Mouse (Mus musculus) c-Kit-positive CD71-negative TER-119-negative erythroid progenitor cells, embryonic 14.5 days (primary cell): ENCODE measurements around the gene Bcl7c.
"Not testable (repeated sequence)": the region's sequence is repeated elsewhere in the genome, so short reads cannot be mapped to it uniquely, and the experiment has no call there.

ENCODE experiments used
- DNase-seq: peaks from one replicate; pipeline ENCODE4 v3.0.0-alpha.2; 2013; ENCODE audit warnings: low read depth

Bcl7c gene

DNA sequence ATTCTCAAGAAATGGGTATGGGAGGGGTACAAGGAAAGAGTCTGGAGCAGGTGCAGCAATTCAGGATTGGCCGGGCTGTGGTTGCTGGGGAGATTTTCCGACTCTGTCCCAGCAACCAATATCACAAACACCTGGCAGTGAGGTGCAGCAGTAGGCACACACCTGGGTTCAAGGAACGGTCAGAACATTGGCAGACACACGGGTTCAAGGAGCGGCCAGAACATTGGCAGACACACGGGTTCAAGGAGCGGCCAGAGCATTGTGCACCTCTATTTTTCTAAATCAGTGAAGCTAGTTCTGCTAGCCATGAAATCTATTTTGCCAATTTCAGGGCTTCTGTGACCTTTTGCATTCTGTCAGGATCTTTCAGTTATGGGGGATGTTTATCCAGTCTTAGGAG, 61.2 kb downstream of the Bcl7c start:
- not testable (repeated sequence) for DNase-seq

DNA sequence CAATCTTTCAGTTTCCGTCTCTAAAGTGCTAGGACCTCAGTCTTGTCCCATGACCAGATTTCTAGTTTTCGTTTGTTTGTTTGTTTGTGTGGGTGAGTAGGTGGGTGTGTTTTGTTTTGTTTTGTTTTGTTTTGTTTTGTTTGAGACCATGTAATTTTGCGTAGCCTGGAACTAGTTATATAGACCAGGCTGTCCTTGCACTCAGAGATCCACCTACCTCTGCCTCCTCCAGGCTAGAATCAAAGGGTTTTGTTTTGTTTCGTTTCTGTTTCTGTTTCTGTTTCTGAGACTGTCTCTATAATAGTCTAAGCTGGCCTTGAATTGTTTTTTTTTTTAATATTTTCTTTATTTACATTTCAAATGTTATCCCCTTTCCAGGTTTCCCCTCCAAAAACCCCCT, 62.4 kb downstream of the Bcl7c start:
- DNase-seq = no peak

DNA sequence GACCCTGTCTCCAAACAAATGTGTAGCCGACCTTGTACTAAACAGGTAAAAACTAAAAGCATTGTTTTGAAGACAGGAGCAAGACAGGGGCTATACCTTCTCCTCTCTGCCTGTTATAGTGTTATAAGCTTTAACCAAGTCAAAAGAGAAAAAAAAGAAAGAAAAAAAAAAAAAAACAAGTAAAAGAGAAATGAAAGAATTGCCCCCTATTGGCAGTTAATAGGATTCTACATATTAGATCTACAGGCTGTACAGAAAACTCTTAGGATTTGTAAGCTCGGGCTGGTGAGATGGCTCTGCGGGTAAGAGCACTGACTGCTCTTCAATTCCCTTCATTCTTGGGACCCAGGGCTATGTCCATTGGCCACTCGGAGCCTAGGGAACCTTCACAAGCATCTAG, 66.5 kb downstream of the Bcl7c start:
- no peak for DNase-seq

DNA sequence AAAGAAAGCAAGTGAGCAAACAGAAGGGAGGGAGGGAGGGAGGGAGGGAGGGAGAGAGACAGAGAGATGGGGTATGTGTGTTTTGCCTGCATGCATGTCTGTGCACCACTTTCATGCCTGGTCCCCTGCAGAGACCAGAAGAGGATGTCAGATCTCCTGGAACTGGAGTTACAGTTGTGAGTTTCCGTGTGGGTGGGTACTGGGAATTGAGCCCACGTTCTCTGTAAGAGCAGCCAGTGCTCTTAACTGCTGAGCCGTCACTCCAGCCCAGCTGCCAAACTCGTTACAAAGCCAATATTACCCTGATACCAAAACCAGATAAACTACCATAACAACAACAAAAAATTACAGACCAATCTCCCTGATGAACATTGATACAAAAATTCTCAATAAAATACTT, 67.5 kb downstream of the Bcl7c start:
- no peak for DNase-seq

DNA sequence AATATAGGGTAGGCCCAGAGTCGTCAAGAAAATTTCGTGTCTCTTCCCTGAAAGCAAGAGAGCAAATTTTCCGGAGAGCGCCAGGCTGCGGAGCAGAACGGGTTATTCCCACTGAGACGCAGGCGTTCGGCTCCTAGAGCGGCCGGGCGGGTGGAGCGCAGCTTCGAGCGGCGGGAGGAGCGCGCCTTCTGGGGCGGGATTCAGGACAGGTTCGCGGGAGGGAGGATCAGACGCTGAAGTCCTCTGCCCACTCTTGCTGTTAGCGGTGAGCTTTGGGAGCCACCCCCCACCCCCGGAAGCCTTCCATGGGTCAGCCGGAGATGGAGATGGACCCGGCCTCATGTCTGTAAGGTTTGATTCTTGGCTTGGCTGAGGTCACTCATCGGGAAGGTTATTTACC, 71.8 kb downstream of the Bcl7c start:
- no peak for DNase-seq

DNA sequence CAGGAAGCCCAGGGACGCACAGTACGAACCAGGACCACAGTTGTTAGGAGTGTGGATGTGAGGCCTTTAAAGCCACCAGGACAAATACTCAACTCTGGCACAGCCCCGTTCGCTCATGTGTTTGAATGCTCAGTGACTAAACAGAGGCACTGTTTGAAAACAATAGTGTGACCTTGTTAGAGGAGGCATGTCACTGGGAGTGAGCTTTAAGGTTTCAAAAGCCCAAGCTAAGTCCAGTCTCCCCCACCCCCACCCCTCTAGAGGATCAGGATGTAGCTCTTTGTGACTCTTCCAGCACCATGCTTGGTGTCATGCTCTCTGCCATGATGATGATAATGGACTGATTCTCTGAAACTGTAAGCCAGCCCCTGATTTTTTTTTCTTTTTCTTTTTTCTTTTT, 77.3 kb downstream of the Bcl7c start:
- no peak for DNase-seq

DNA sequence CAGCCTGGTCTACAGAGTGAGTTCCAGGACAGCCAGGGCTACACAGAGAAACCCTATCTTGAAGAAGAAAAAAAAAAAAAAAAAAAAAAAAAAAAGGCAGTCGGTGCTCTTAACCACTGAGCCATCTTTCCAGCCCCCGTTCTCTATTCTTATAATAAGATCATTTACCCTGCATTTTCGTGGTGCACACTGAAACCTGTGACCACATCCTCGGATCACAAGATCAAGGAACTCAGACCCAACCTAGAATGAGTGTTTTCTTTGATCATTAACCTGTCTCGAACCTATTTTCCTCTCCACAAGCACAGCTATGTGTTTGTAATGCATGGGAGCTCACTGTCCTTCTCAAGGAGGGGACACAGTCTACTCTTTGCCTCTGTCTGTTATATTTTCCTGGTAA, 80.1 kb downstream of the Bcl7c start:
- no peak for DNase-seq

DNA sequence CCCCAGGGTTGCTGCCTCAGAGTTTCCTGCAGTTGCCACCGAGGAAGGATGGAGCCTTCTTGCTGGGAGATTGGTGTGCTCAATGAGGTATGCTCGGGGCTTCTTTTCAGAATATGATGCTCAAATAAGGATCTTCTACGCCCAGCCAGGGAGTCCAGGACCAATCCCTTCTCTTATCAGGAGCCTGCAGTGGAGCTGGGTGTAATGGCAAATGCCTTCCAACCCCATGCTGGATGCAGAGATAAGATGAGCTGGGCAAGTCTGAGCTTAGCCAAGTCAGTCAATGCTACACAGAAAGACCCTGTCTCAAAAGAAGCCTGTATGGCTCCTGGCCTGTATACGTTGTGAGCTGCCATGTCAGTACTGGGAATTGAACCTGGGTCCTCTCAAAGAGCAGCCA, 82.3 kb downstream of the Bcl7c start:
- no peak for DNase-seq

DNA sequence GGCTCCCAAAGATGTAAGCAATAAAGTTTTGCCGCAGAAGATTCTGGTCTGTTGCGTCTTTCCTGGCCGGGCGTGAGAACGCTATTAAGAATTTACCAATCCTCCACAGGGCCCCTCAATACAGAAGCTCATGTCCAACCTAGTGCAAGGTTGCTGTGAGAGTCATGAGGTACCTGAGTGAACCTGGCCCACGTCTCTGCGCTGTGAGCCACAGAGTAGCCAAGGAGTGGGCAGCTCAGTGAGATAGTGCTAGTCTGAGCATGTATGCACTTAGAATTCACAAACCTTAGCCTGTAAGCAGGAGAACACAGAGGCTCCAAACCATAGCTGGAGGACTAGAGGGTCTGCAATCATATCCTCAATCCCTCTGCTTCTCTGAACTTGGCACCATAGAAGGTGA, 82.7 kb downstream of the Bcl7c start:
- no peak for DNase-seq

DNA sequence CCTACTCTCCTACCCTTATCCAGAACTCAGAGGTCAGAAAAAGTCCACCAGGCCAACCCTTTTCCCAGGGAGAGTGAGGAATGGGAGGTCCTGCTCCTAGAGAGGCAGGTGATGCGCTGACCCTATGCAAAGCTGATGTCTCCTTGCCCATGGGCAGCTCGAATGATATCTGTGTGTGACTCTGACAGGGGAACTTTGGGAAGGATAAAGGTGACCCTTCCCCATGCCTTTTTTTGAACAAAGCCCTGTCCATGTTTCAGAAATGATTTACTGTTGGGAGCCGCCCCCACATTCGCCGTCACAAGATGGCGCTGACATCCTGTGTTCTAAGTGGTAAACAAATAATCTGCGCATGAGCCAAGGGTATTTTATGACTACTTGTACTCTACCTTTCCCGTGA, 90.3 kb downstream of the Bcl7c start:
- not testable (repeated sequence) for DNase-seq

DNA sequence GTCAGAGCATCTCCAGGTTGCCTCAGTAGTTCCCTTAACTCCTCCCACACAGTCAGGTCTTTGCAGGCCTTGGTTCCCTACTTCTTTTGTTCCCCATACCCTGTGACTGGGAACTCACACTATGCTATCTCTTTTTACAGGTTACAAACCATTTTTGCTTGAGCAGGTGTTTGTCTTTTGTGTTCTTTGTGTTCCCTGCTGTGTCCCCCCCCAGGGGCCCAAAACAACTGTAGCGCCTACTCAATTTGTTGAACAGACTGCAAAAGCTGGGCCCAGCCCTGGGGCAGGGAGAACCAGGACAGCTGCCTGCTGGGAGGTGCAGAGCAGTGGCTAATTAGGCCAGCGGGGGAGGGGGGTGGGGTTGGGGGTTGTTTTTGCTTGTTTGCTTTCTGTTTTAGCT, 90.8 kb downstream of the Bcl7c start:
- DNase-seq = no peak

DNA sequence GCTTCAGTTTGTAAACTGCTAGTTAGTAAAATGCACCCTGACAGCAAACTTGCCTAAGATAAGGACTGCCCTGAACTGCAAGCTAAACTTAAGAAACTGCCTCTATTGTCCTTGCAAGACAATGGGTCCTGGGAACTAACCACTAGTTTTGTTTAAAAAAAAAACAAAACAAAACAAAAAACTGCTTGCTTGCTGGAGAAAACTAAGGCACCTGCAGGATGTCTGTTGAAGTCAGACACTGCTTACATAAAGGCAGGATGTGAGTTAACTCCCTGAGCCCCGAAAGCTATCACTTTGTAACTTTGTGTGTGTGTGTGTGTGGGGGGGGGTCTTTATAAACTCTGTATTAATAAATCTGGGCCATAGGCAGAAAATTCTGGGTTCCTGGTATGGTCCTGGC, 91.9 kb downstream of the Bcl7c start:
- no peak for DNase-seq

DNA sequence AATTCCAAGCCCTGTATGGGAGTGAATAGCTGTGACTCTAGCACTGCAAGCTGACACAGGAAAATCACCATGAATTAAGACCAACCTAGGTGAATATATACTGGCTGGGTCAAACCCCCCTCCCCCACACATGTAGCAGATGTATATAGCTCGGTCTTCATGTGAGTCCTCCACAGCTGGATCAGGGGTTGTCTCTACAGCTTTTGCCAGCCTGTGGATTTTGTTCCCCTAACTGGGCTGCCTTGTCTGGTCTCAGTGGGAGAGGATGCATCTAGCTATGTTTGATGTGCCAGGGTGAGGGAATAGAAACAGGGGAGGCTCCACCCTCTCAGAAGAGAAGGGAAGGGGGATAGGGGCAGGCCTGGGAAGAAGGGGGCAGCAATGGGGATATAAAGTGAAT, 92.4 kb downstream of the Bcl7c start:
- DNase-seq = no peak

DNA sequence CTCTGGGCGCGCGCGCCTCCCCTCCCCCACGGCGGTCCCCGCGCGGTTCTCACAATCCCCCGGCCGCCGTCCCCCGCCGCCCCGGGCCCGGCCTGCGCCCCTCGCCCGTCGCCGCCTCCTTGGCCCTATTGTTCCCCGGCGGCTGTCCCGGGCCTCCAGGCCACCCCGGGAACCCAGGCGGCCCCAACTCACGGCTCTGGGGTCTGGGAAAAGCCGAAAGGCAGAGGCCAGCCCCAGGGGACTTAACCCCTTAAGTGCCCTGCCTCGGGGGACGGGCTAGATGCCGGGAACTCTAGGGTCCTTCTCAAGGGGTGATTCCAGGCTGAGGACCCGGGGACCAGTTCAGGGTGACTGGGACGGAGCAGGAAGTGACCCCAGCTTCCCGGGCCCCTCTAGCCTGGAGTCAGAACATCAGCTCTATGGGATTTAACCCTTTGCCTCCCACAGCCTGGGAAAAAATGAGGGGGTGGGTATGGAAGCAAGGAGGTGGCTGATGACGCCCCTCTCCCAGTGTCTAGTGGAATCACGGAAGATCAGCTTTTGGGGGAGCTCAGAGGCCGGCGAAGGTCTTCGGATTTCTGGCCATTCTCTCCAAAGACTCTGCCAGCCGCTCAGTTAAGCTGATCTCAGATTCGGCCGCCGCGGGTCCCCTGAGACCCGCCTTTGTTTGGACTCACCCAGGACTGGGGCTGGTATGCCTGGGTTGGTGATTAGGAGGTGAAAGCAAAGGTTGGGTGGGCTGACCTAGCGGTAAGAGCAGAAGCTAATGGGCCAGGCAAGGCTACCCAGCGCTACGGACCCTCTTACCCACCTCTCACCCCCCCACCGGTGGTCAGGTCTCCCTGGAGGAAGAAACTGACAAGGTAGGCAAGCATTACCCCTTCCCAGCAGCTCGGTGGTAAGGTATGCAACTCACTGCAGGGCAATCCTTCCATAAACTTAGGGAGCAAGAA, 93.6 kb downstream of the Bcl7c start, which contains the start of gene Zfp629:
Gene Zfp629, minus strand, starts transcription at position 907 of the 953 bp plus-strand sequence.
- peak; percentile 69 for DNase-seq

DNA sequence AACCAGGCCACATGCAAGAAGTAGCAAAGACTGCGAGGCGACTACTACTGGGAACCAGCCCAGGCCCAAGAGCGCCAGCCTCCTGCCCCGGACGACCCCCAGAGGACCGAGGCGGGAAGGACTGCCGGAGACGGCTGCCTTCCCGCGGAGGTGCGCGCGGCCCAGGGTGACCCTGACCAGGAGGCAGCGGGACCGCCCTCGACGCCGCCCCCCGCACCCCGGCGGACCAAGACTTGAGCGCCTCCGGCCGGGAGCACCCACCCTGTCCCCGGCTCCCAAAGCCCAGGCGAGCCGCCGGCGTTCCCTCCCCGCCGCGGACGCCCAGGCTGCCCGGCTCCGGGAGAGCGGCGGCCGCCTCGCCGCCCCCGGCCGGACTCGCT, 94.2 kb downstream of the Bcl7c start:
- no peak for DNase-seq

DNA sequence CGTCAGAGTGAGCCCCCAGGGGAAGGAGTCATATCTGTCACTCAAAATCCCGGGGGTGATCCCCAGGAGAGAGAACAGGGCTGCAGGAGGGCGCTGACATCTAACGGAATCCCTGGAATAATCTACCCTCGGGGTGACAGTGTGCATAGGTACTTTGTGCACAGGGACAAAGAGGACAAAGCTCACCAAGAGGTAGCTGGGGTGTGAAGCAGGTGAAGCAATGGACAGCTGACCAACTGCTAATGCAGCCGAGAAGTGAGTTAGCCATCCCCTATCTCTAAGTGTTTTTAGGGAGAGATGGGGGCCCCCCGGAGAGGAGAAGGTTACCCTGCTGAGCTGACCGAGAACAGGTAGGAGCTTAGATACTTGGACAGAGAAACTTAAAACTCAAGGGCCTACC, 94.6 kb downstream of the Bcl7c start:
- no peak for DNase-seq

DNA sequence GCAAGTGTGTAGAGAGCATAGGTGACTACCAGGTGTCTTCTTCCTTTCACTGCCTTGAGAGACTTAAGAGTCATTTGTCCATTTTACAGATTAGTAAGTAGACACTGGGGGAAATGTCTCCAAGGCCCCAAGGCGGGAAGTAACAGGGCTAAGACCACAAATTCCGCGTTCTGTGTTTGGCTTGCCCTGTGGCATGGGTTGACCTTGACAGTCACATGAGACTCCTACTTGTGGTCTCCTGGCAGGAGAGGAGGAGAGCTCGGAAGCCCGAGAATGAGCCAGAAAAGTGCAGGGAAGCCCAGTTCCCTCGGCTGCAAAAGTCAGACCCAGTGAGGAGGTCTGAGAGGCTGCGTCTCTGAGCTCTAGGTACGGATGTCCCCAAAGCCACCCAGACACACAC, 95.2 kb downstream of the Bcl7c start:
- no peak for DNase-seq

DNA sequence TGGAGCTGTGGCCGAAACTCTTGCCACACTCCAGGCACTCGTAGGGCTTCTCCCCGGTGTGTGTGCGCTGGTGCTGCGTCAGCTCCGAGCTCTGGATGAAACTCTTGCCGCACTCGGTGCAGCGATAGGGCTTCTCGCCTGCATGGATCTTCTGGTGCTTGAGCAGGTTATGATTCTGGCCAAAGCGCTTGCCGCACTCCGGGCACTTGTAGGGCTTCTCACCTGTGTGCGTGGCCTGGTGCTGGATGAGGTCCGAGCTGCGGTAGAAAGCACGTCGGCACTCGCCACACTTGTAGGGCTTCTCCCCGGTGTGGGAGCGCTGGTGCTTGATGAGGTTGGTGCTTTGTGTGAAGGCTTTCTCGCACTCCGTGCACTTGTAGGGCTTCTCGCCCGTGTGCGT, 97.2 kb downstream of the Bcl7c start:
- DNase-seq = no peak
